Mouse (Mus musculus): ENCODE measurements around the gene Eral1. TPM values are rescaled to one million over a fixed set of nuclear protein-coding genes. Genes with fewer than 3 reads are reported as not detected.

The Eral1 gene
- polyA plus RNA-seq, 1 experiment from 2014 or later, result 40.7 TPM

DNA sequence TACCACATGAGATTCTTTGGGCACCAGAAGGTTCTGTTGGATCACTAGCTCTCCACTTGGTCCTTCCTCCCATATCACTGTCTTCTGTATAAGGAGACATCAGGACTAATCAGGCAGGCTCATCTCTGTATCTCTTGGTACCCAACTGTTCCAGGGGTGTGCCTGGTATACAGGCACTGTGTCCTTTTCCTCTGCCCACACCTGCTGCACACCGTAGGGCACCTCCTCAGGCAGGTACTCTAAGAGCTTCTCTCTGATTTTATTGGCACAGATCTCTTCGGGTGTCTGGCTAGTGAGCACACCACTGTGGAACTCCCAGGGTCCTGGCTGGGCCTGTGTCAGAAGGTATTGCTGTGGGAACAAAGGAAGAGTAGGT is 5.9 kb downstream of the Eral1 start:
- Histone ChIP-seq H3K9me3 (no peaks in the 10 kb centered on the region), H3K4me3 (no peak overlapping the region), H3K27me3 (ENCODE audit: poor library complexity, severe bottlenecking) (no peaks in the 10 kb centered on the region), H3K36me3 (replicated peaks) (peaks cover 74% of the 10 kb centered on the region), H3K4me1 (peaks cover 5% of the 10 kb centered on the region), H3K27ac (no peak overlapping the region)
- no peak for DNase-seq (ENCODE audit: extremely low spot score, low spot score)
- 92% methylated on average over 2 of the region's 2 CpGs for WGBS

GRCm38 (mm10) chr11:78073577-78074276 is 6.5 kb downstream of the Eral1 start:
- Histone ChIP-seq H3K4me3 (no peak overlapping the region), H3K9me3 (no peaks in the 10 kb centered on the region), H3K27ac (no peak overlapping the region), H3K27me3 (ENCODE audit: poor library complexity, severe bottlenecking) (no peaks in the 10 kb centered on the region), H3K36me3 (replicated peaks) (peaks cover 74% of the 10 kb centered on the region), H3K4me1 (no peaks in the 10 kb centered on the region; the same call in 1 of the 2 replicates)
- 90% methylated on average over 9 of the region's 9 CpGs for WGBS
- no peak for DNase-seq (ENCODE audit: extremely low spot score, low spot score)

- H3K27me3 ChIP-seq (ENCODE audit: poor library complexity, severe bottlenecking), result no peaks in the 10 kb centered on the region
- WGBS, result 26% methylated on average over 6 of the region's 6 CpGs
- no peaks in the 10 kb centered on the region; the same call in 1 of the 2 replicates for H3K4me1 ChIP-seq
- H3K27ac ChIP-seq, result peak overlapping the region; percentile 54; the same call in 1 of the 2 replicates
- H3K4me3 ChIP-seq, result peak overlapping the region; percentile 4
- no peaks in the 10 kb centered on the region for H3K9me3 ChIP-seq
- DNase-seq (ENCODE audit: extremely low spot score, low spot score), result no peak
- peaks cover 66% of the 10 kb centered on the region for H3K36me3 ChIP-seq (replicated peaks)
These were observed 7.6 kb downstream of the Eral1 start for GRCm38 (mm10) chr11:78072425-78073130.

GRCm38 (mm10) chr11:78071938-78072337 is 8.2 kb downstream of the Eral1 start:
- Histone ChIP-seq H3K27me3 (ENCODE audit: poor library complexity, severe bottlenecking) (no peaks in the 10 kb centered on the region), H3K4me3 (no peak overlapping the region), H3K4me1 (no peaks in the 10 kb centered on the region; the same call in 1 of the 2 replicates), H3K36me3 (replicated peaks) (peaks cover 60% of the 10 kb centered on the region), H3K27ac (peak overlapping the region; percentile 54), H3K9me3 (no peaks in the 10 kb centered on the region)
- no peak for DNase-seq (ENCODE audit: extremely low spot score, low spot score)
- WGBS, result 77% methylated on average over 5 of the region's 5 CpGs

DNA sequence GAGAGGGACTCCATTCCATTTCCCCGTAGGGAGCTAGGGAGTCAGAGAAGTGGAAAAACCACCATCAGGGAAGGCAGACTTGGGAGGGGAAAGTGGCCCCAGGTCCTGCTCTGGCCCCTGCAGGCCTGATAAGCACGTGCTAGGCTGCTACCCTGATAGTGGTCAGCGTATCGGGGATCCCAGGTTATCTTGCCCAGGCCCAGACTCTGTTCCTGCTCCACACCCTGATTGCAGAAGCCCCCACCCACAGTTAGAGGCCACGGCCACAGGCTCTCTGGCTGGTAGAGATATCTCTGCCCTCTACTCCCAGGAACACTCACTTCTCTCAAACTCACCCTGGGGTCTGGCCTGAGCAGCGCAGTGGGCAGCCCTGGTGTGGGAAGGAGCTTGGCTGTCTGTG is 10.5 kb downstream of the Eral1 start:
- H3K4me3 ChIP-seq, result no peak overlapping the region
- WGBS, result 84% methylated on average over 6 of the region's 6 CpGs
- peaks cover 37% of the 10 kb centered on the region for H3K36me3 ChIP-seq (replicated peaks)
- H3K27me3 ChIP-seq (ENCODE audit: poor library complexity, severe bottlenecking), result no peaks in the 10 kb centered on the region
- DNase-seq (ENCODE audit: extremely low spot score, low spot score), result no peak
- peak overlapping the region; percentile 65 for H3K27ac ChIP-seq
- no peaks in the 10 kb centered on the region; the same call in 1 of the 2 replicates for H3K4me1 ChIP-seq
- H3K9me3 ChIP-seq, result no peaks in the 10 kb centered on the region

DNA sequence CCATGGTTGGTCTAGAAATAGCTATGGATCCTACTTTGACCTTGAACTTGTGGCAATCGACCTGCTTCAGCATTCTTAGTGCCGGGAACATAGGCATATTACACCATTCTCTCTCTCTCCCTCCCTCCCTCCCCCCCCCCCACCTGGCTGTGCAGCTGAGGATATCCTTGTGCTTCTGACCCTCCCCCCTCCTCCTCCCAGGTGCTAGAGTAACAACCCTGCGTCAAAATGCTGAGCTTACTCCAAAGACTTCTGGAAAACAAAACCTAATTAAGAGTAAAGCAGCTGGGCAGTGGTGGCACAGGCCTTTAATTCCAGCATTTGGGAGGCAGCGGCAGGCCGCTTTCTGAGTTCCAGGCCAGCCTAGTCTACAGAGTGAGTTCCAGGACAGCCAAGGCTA is 11.1 kb downstream of the Eral1 start:
- no peaks in the 10 kb centered on the region for H3K9me3 ChIP-seq
- H3K27ac ChIP-seq, result 0 out of 2 replicates have a peak overlapping the region, but pooled peaks have one; percentile 44
- no peak for DNase-seq (ENCODE audit: extremely low spot score, low spot score)
- H3K27me3 ChIP-seq (ENCODE audit: poor library complexity, severe bottlenecking), result no peaks in the 10 kb centered on the region
- no peak overlapping the region for H3K4me3 ChIP-seq
- 87% methylated on average over 5 of the region's 5 CpGs for WGBS
- H3K36me3 ChIP-seq (replicated peaks), result peaks cover 32% of the 10 kb centered on the region
- no peaks in the 10 kb centered on the region; the same call in 1 of the 2 replicates for H3K4me1 ChIP-seq

DNA sequence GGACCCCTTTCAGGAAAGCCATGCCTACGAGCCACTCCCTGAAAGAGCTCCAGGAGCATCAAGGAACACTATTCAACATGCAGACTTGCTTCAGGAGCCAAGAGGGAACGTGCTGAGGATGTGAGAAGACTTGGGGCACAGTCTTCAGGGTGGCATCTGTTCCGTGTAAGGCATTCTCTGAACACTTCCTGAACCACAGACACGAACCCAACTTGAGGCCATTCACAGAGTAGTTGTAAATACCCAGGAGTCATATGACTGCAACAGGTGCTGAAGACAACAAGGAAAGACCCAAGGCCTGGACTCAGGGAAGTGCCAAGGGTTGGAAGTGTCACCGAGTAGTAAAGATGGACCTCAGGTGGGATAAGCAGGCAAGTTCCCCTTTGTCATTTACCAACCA is 12.6 kb downstream of the Eral1 start:
- H3K4me1 ChIP-seq, result no peaks in the 10 kb centered on the region; the same call in 1 of the 2 replicates
- no peaks in the 10 kb centered on the region for H3K9me3 ChIP-seq
- no peak for DNase-seq (ENCODE audit: extremely low spot score, low spot score)
- H3K4me3 ChIP-seq, result no peak overlapping the region
- peaks cover 16% of the 10 kb centered on the region for H3K36me3 ChIP-seq (replicated peaks)
- peak overlapping the region; percentile 26; the same call in 1 of the 2 replicates for H3K27ac ChIP-seq
- WGBS, result 85% methylated on average over 5 of the region's 5 CpGs
- H3K27me3 ChIP-seq (ENCODE audit: poor library complexity, severe bottlenecking), result no peaks in the 10 kb centered on the region

DNA sequence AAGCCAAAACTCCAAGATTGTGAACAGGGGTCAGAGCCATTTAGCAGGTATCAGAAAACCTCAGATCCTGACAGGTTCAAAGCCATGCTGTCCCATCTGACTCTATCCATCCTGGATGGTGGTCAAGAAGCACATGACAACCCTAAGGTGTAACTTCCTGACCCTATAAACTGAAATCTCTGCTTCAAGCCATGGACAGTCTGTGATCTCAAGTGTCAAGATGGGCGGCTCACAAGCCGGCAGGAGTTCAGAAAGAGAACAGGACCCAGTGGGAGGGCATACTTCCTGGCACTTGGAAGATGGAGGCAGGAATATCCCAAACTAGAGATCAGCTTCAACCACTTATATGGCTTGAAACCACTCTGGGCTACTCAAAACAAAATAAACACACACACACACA is 13.5 kb downstream of the Eral1 start:
- Histone ChIP-seq H3K9me3 (no peaks in the 10 kb centered on the region), H3K27me3 (ENCODE audit: poor library complexity, severe bottlenecking) (no peaks in the 10 kb centered on the region), H3K4me3 (no peak overlapping the region), H3K27ac (peak overlapping the region; percentile 60), H3K4me1 (peaks cover 4% of the 10 kb centered on the region), H3K36me3 (replicated peaks) (peaks cover 7% of the 10 kb centered on the region; the same call in 1 of the 2 replicates)
- WGBS, result 73% methylated on average over 2 of the region's 2 CpGs
- no peak for DNase-seq (ENCODE audit: extremely low spot score, low spot score)

GRCm38 (mm10) chr11:78065906-78066305 is 14.3 kb downstream of the Eral1 start:
- no peak for DNase-seq (ENCODE audit: extremely low spot score, low spot score)
- 52% methylated on average over 2 of the region's 2 CpGs for WGBS
- no peaks in the 10 kb centered on the region for H3K9me3 ChIP-seq
- no peaks in the 10 kb centered on the region for H3K27me3 ChIP-seq (ENCODE audit: poor library complexity, severe bottlenecking)
- H3K4me1 ChIP-seq, result peaks cover 4% of the 10 kb centered on the region
- no peak overlapping the region for H3K4me3 ChIP-seq
- 0 out of 2 replicates have a peak, but pooled peaks cover 2% of the 10 kb centered on the region for H3K36me3 ChIP-seq (replicated peaks)
- peak overlapping the region; percentile 60; the same call in 1 of the 2 replicates for H3K27ac ChIP-seq

- Histone ChIP-seq H3K27me3 (ENCODE audit: poor library complexity, severe bottlenecking) (no peaks in the 10 kb centered on the region), H3K36me3 (replicated peaks) (peaks cover 27% of the 10 kb centered on the region), H3K27ac (no peak overlapping the region), H3K4me1 (peaks cover 4% of the 10 kb centered on the region), H3K9me3 (no peaks in the 10 kb centered on the region), H3K4me3 (no peak overlapping the region)
- no peak for DNase-seq (ENCODE audit: extremely low spot score, low spot score)
- 83% methylated on average over 1 of the region's 1 CpGs for WGBS
These were observed 17.6 kb downstream of the Eral1 start for GRCm38 (mm10) chr11:78062563-78062962.

- peak; percentile 56 for DNase-seq (ENCODE audit: extremely low spot score, low spot score)
- Histone ChIP-seq H3K4me1 (peaks cover 4% of the 10 kb centered on the region), H3K36me3 (replicated peaks) (peaks cover 52% of the 10 kb centered on the region), H3K27ac (no peak overlapping the region), H3K27me3 (ENCODE audit: poor library complexity, severe bottlenecking) (no peaks in the 10 kb centered on the region), H3K4me3 (no peak overlapping the region), H3K9me3 (no peaks in the 10 kb centered on the region)
- WGBS, result 71% methylated on average over 9 of the region's 9 CpGs
These were observed 20.1 kb downstream of the Eral1 start for GRCm38 (mm10) chr11:78059833-78060757.

- H3K27ac ChIP-seq, result no peak overlapping the region
- H3K9me3 ChIP-seq, result no peaks in the 10 kb centered on the region
- peaks cover 2% of the 10 kb centered on the region for H3K4me1 ChIP-seq
- peaks cover 78% of the 10 kb centered on the region for H3K36me3 ChIP-seq (replicated peaks)
- H3K4me3 ChIP-seq, result no peak overlapping the region
- H3K27me3 ChIP-seq (ENCODE audit: poor library complexity, severe bottlenecking), result no peaks in the 10 kb centered on the region
- DNase-seq (ENCODE audit: extremely low spot score, low spot score), result no peak
- 90% methylated on average over 8 of the region's 8 CpGs for WGBS
These were observed 23.2 kb downstream of the Eral1 start for GRCm38 (mm10) chr11:78056946-78057345.

Data from forebrain, embryonic 10.5 days (tissue).